ENCODE assay signal across 12 mouse cellular contexts in the genomic region with DNA sequence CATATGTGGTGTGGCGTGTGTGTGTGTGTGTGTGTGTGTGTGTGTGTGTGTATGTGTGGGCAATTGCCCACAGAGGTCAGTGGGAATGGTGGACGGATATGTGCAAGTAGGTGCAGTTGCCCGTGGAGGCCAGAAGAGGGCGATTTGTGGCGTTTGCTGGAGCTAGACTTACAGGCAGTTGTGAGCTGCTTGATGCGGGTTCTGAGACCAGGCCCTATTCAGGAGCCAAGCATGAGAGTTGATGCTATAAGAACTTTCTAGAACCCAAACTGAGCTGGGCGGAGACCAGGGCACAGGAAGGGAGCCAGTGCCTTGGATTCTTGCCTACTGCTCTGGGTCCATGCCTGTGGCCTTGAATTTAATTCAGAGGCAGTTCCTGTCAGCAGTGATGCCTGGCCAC. TPM values are rescaled to one million over a fixed set of nuclear protein-coding genes. Genes with fewer than 3 reads are reported as not detected.
DNase-seq lines count a peak whose midpoint lies in the region; ATAC-seq and TF ChIP-seq lines count a peak whose summit lies in the region.
"Had no signal": no experiment of that assay in that cellular context is flagged by ENCODE, and none has a peak within 500 bp of the region (broad histone marks: within the 10 kb centered on the region; RNA-seq: fewer than 3 reads in every experiment).

No protein-coding gene starts in this region.

- H3K4me1 ChIP-seq in liver, adult 2 months (ENCODE audit: control insufficient read depth, insufficient read depth, low read length): peaks cover 2% of the 10 kb centered on the region; the same call in 1 of the 2 replicates
- H3K4me1 ChIP-seq in liver, embryonic 11.5 days (replicated peaks; ENCODE audit: control insufficient read depth, insufficient read depth, low read length): peaks cover 6% of the 10 kb centered on the region; the same call in 1 of the 2 replicates

- H3K27me3 ChIP-seq in liver, adult 2 months (ENCODE audit: control insufficient read depth, insufficient read depth, low read length): no peaks in the 10 kb centered on the region
- peaks cover 10% of the 10 kb centered on the region for H3K27me3 ChIP-seq in liver, embryonic 11.5 days (replicated peaks; ENCODE audit: control insufficient read depth, insufficient read depth, low read length)

- no peak for TF ChIP-seq POLR2A in liver, adult 2 months (IDR thresholded peaks at IDR 0.05; ENCODE audit: extremely low read depth, insufficient read depth, low read length)

- DNase-seq in embryo, embryonic 10 days (ENCODE audit: low spot score): peak; percentile 52
- DNase-seq in embryo, embryonic 10.5 days (ENCODE audit: low spot score): no peak
- peak; percentile 38 for DNase-seq in liver, adult 2 months (ENCODE audit: extremely low read depth, low read depth, low spot score)
- DNase-seq in liver, embryonic 11.5 days (ENCODE audit: low spot score): no peak
- DNase-seq in adrenal gland, postnatal 25 days: peak; percentile 17
- no peak for DNase-seq in left cerebral cortex, adult 18-20 months (ENCODE audit: low spot score in 2 of 2)
- DNase-seq in layer of hippocampus, adult 8-10 months (ENCODE audit: low spot score in 2 of 2): no peak
- DNase-seq: heart, adult 11 months had no signal

- H3K4me2 ChIP-seq in liver, embryonic 11.5 days: no peak overlapping the region
- H3K4me2 ChIP-seq: hindbrain, embryonic 15.5 days had no signal

- peak; percentile 74 for TF ChIP-seq CTCF in liver, adult 2 months (IDR thresholded peaks at IDR 0.05; ENCODE audit: low read depth, low read length)

- H3K9ac ChIP-seq in liver, adult 2 months (ENCODE audit: low read depth, low read length): no peak overlapping the region
- no peak overlapping the region for H3K9ac ChIP-seq in liver, embryonic 11.5 days (ENCODE audit: low read depth, low read length)
- H3K9ac ChIP-seq: hindbrain, embryonic 15.5 days had no signal

- no peak overlapping the region for H3K4me3 ChIP-seq in liver, adult 2 months (ENCODE audit: insufficient read depth, low read depth, low read length)
- H3K4me3 ChIP-seq in liver, embryonic 11.5 days (ENCODE audit: low read depth, low read length): no peak overlapping the region
- H3K4me3 ChIP-seq: erythroblast, embryonic 14.5 days; hindbrain, embryonic 15.5 days had no signal

- no peak overlapping the region for H3K27ac ChIP-seq in liver, adult 2 months (replicated peaks; ENCODE audit: insufficient read depth, low read depth, low read length)
- no peak overlapping the region for H3K27ac ChIP-seq in liver, embryonic 11.5 days (ENCODE audit: low read depth, low read length)
- H3K27ac ChIP-seq: hindbrain, embryonic 15.5 days had no signal

- no peak for ATAC-seq in liver, embryonic 11.5 days (replicated peaks; ENCODE audit: low FRiP score)
- ATAC-seq in megakaryocyte-erythroid progenitor cell, adult 5-6 weeks (replicated peaks; ENCODE audit: low FRiP score, low TSS enrichment, poor library complexity, severe bottlenecking): 0 out of 2 replicates have a peak, but pooled peaks have one; percentile 20

- no peaks in the 10 kb centered on the region for H3K36me3 ChIP-seq in liver, adult 2 months (ENCODE audit: control insufficient read depth, insufficient read depth, low read length)
- no peaks in the 10 kb centered on the region for H3K36me3 ChIP-seq in liver, embryonic 11.5 days (ENCODE audit: control insufficient read depth, insufficient read depth, low read length)
- H3K36me3 ChIP-seq: hindbrain, embryonic 15.5 days had no signal

- 86% methylated on average over 7 of the region's 7 CpGs for WGBS in liver, adult 2 months
- WGBS in liver, embryonic 11.5 days: 69% methylated on average over 7 of the region's 7 CpGs

- H3K9me3 ChIP-seq in liver, embryonic 11.5 days (ENCODE audit: control insufficient read depth, low read length): no peaks in the 10 kb centered on the region
- H3K9me3 ChIP-seq: hindbrain, embryonic 15.5 days had no signal

- H3K79me2 ChIP-seq in liver, adult 2 months (ENCODE audit: control insufficient read depth, insufficient read depth, low read length): no peaks in the 10 kb centered on the region

RNA-seq across cellular contexts. Expression of a gene that starts 12.8 kb away (rescaled TPM):
- total RNA-seq in liver, adult 2 months (2014; rRNA removed): not detected in 2 replicates
- not detected in 2 replicates for polyA plus RNA-seq in liver, adult 2 months (2012; rRNA removed)
- polyA plus RNA-seq in liver, embryonic 11.5 days (2014; fragmentation: Nextera tagmentation; extraction: Ambion mirVana): 0.04 and 0.05 TPM in 2 replicates
- total RNA-seq in adrenal gland, postnatal 25 days (2021): 0.46 and 0.67 TPM in 2 replicates
- not detected in 2 replicates for total RNA-seq in megakaryocyte-erythroid progenitor cell, adult 5-6 weeks (2014; fragmentation: Nextera tagmentation)
- not detected in 2 replicates for total RNA-seq in megakaryocyte-erythroid progenitor cell, adult 5-6 weeks (2017)
- 10 to 100 TPM; 49.1 to 49.4 TPM for total RNA-seq in left cerebral cortex, adult 18-20 months (2021)
- 10 to 100 TPM; 36.2 to 45.2 (median 44.1) TPM for total RNA-seq in layer of hippocampus, adult 8-10 months (2022)
- total RNA-seq: neutrophil, adult 5-6 weeks had no signal
- polyA plus RNA-seq: erythroblast, embryonic 14.5 days had no signal

Comparison
In these comparisons a context has a peak if more than half of its experiments do, and no peak if none do; other contexts are left out.
1. DNase-seq: peak in embryo, embryonic 10 days (single experiment), liver, adult 2 months (single experiment) and adrenal gland, postnatal 25 days (single experiment); none in embryo, embryonic 10.5 days (single experiment), liver, embryonic 11.5 days (single experiment), left cerebral cortex, adult 18-20 months (0 of 2) and layer of hippocampus, adult 8-10 months (0 of 2).
2. RNA of a gene that starts 12.8 kb away (total RNA-seq): 49.1 to 49.4 TPM in left cerebral cortex, adult 18-20 months and 36.2 to 45.2 TPM in layer of hippocampus, adult 8-10 months; 0.46 to 0.67 TPM in adrenal gland, postnatal 25 days, not detected in megakaryocyte-erythroid progenitor cell, adult 5-6 weeks and not detected in liver, adult 2 months; every median in the first group is over 10 times any median in the second.